Mouse (Mus musculus) C2C12 (cell line): ENCODE results near the gene Bahd1.

Experiments used
- CEBPB ChIP-seq: IDR thresholded peaks from one replicate; pipeline ENCODE4 v1.6.1; 2011; ENCODE audit warnings: low read depth, mild to moderate bottlenecking, control low read depth, moderate library complexity
- CTCF ChIP-seq: IDR thresholded peaks from one replicate; pipeline ENCODE4 v1.5.1; 2011; ENCODE audit not compliant: control insufficient read depth, insufficient read depth, insufficient read length
- MYOD1 ChIP-seq: IDR thresholded peaks from one replicate; pipeline ENCODE4 v1.6.1; 2011; ENCODE audit warnings: low read depth; ENCODE audit not compliant: control insufficient read depth, insufficient read length
- MYOG ChIP-seq: IDR thresholded peaks from one replicate; pipeline ENCODE4 v1.6.1; 2011; ENCODE audit not compliant: control insufficient read depth, insufficient read length; ENCODE audit errors: extremely low read depth

- TF ChIP-seq CTCF: no peak
- TF ChIP-seq MYOG: no peak
- TF ChIP-seq CEBPB: no peak
- no peak for TF ChIP-seq MYOD1
Observed at GRCm38 (mm10) chr2:118956497-118956896, 56.3 kb downstream of the Bahd1 start.
